Mouse (Mus musculus): ENCODE measurements at regions not wholly inside any gene's neighbourhood (a gene's known extent, or its start where the extent isn't known, plus 50 kb on each side); places are given as distances from the start of the nearest gene placed in this dataset.

DNA sequence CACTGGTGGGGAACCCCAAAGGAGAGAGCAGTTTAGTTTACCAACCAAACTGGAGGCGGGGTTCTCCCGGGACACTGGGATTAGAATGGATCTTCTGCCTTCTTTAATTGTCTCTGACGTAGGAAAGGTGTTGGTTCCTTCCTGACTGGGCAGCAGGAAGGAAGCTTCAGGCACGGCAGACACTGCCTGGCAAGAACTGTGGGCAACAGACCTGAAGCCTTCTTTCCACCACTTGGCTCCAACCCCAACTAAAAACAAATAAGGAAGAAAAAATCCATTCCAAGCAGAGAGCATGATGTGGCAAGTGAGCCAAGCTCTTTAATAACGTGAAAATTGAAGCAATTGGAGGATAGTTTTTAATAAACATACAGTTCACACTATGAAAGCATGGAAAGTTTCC lies 155.3 kb downstream of the Gm12728 start:
- Histone ChIP-seq H3K4me3 (ENCODE audit: low read depth, low read length) (no peak overlapping the region), H3K4me1 (ENCODE audit: control insufficient read depth, insufficient read depth, low read length) (peaks cover 20% of the 10 kb centered on the region; the same call in 1 of the 2 replicates), H3K27ac (replicated peaks; ENCODE audit: low read depth, low read length) (no peak overlapping the region), H3K4me2 (ENCODE audit: low read depth, low read length) (no peak overlapping the region), H3K27me3 (replicated peaks; ENCODE audit: control insufficient read depth, insufficient read depth, low read length) (no peaks in the 10 kb centered on the region), H3K36me3 (ENCODE audit: control insufficient read depth, insufficient read depth, low read length) (no peaks in the 10 kb centered on the region), H3K9ac (ENCODE audit: low read depth, low read length) (no peak overlapping the region), H3K9me3 (ENCODE audit: control insufficient read depth, low read length) (no peaks in the 10 kb centered on the region)
- WGBS: 54% methylated on average over 5 of the region's 5 CpGs
- no peak for ATAC-seq (ENCODE audit: low read depth)
- peak; percentile 79 for DNase-seq (ENCODE audit: low spot score)

DNA sequence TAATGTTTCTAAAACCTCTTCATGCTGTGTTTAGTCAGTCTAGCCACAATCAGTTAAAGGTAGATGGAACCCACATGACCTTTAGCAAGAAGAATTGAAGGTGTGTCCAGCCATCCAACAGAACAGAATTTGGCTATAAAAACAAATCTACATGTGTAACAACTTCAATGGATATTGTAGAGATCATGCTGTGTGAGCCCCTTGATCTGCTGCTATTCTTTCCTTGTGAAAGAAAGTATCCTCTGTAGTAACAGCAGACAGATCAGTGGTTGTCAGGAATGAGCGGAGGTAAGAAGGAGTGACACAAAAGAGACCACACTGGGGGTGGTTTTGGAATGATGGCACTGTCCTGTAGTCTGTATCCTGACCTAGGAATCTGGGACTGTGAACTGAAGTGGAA lies 156.3 kb downstream of the Gm12728 start:
- no peak overlapping the region for H3K4me3 ChIP-seq (ENCODE audit: low read depth, low read length)
- no peak for DNase-seq (ENCODE audit: low spot score)
- WGBS: 84% methylated on average over 1 of the region's 1 CpGs
- no peak for ATAC-seq (ENCODE audit: low read depth)
- no peaks in the 10 kb centered on the region for H3K27me3 ChIP-seq (replicated peaks; ENCODE audit: control insufficient read depth, insufficient read depth, low read length)
- H3K4me2 ChIP-seq (ENCODE audit: low read depth, low read length): no peak overlapping the region
- H3K27ac ChIP-seq (replicated peaks; ENCODE audit: low read depth, low read length): no peak overlapping the region
- H3K9ac ChIP-seq (ENCODE audit: low read depth, low read length): no peak overlapping the region
- H3K36me3 ChIP-seq (ENCODE audit: control insufficient read depth, insufficient read depth, low read length): no peaks in the 10 kb centered on the region
- no peaks in the 10 kb centered on the region for H3K9me3 ChIP-seq (ENCODE audit: control insufficient read depth, low read length)
- H3K4me1 ChIP-seq (ENCODE audit: control insufficient read depth, insufficient read depth, low read length): peaks cover 20% of the 10 kb centered on the region; the same call in 1 of the 2 replicates

DNA sequence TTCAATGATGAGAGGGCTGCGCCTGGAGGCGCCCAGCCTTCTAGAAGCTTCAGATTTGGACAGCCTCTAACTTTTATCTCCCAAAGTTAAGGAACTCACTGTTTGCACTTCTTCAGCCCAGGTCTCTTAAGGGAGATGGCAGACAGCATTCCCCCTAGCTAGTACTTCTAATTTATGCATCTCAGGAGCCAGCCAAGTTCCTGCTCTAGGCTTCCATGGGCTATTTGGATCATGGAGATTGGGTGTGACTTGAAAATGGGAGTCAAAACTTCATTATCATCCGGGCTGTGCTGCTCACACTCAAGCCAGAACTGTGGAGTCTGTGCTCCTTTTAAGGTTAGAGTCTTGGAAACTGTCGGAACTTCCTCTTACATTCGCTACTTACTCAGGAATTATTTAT lies 158.7 kb downstream of the Gm12728 start:
- no peak for ATAC-seq (ENCODE audit: low read depth)
- Histone ChIP-seq H3K9me3 (ENCODE audit: control insufficient read depth, low read length) (no peaks in the 10 kb centered on the region), H3K27ac (replicated peaks; ENCODE audit: low read depth, low read length) (no peak overlapping the region), H3K4me3 (ENCODE audit: low read depth, low read length) (no peak overlapping the region), H3K9ac (ENCODE audit: low read depth, low read length) (no peak overlapping the region), H3K27me3 (replicated peaks; ENCODE audit: control insufficient read depth, insufficient read depth, low read length) (no peaks in the 10 kb centered on the region), H3K4me1 (ENCODE audit: control insufficient read depth, insufficient read depth, low read length) (peaks cover 14% of the 10 kb centered on the region; the same call in 1 of the 2 replicates), H3K36me3 (ENCODE audit: control insufficient read depth, insufficient read depth, low read length) (no peaks in the 10 kb centered on the region), H3K4me2 (ENCODE audit: low read depth, low read length) (no peak overlapping the region)
- 79% methylated on average over 5 of the region's 5 CpGs for WGBS
- DNase-seq (ENCODE audit: low spot score): peak; percentile 27

DNA sequence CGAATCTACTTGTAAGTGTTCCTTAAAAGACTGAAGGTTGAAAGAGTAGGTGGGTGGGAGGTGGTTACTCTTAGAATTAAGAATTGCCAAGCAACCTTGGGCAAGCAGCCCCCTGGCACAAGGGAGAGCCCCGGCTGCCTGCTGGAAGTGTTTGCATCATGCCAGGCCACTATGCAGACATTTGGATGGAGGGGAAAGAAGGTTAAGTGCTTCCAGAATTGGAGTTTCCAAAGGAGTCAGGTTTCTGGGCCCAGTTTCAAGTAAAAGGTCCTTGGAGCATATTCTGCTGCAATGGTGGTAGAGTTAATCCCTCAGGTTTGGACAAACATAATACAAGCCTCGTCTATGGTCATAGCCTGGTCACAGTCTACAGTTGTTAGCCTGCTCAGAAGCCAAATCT lies 162.7 kb downstream of the Gm12728 start:
- H3K27ac ChIP-seq (replicated peaks; ENCODE audit: low read depth, low read length): no peak overlapping the region
- H3K36me3 ChIP-seq (ENCODE audit: control insufficient read depth, insufficient read depth, low read length): no peaks in the 10 kb centered on the region
- H3K27me3 ChIP-seq (replicated peaks; ENCODE audit: control insufficient read depth, insufficient read depth, low read length): no peaks in the 10 kb centered on the region
- no peak overlapping the region for H3K9ac ChIP-seq (ENCODE audit: low read depth, low read length)
- DNase-seq (ENCODE audit: low spot score) (peak; percentile 41), ATAC-seq (ENCODE audit: low read depth) (no peak)
- H3K9me3 ChIP-seq (ENCODE audit: control insufficient read depth, low read length): no peaks in the 10 kb centered on the region
- H3K4me3 ChIP-seq (ENCODE audit: low read depth, low read length): no peak overlapping the region
- H3K4me2 ChIP-seq (ENCODE audit: low read depth, low read length): no peak overlapping the region
- no peaks in the 10 kb centered on the region for H3K4me1 ChIP-seq (ENCODE audit: control insufficient read depth, insufficient read depth, low read length)
- 37% methylated on average over 3 of the region's 3 CpGs for WGBS

DNA sequence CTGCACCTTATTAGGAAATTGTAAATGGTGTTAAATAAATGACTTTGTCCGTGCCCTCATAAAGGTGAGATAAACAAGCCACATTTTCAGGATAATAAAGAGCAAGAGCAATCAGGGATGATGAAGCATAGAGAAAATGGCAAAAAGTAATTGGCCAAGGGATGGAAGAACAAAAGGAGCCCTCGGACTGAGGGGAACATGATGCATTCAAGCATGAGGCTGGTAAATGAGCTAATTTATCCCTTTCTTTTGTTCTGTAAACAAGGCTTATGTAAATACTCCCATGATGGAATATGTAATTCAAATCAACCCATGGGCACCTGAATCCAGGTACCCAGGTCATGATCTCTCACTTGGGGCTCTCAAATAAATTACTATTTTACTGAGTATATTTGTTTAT lies 166.8 kb downstream of the Gm12728 start:
- WGBS: 79% methylated on average over 2 of the region's 2 CpGs
- no peaks in the 10 kb centered on the region for H3K36me3 ChIP-seq (ENCODE audit: control insufficient read depth, insufficient read depth, low read length)
- DNase-seq (ENCODE audit: low spot score): no peak

DNA sequence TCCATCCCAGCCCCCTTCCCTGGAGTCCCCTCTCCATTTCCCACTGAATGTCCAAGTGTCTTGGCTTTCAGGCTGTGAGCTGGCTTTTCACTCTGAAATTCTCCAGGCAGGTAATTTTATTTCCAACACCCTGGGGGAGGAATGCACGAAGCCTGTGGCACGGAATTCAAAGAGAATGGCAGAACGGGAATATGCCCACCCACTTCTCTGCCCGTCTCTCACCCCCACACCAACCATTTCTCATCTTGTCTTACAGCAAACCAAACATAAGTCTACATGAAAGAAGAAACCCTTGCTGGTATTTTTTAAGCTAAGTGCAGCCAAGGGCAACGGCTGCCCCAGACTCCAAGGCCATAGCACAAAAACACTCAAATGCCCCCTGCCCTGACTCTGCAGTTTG lies 168.7 kb downstream of the Gm12728 start:
- no peaks in the 10 kb centered on the region for H3K9me3 ChIP-seq (ENCODE audit: control insufficient read depth, low read length)
- no peaks in the 10 kb centered on the region for H3K27me3 ChIP-seq (replicated peaks; ENCODE audit: control insufficient read depth, insufficient read depth, low read length)
- peaks cover 23% of the 10 kb centered on the region for H3K4me1 ChIP-seq (ENCODE audit: control insufficient read depth, insufficient read depth, low read length)
- H3K9ac ChIP-seq (ENCODE audit: low read depth, low read length): no peak overlapping the region
- no peak overlapping the region for H3K4me3 ChIP-seq (ENCODE audit: low read depth, low read length)
- no peak for ATAC-seq (ENCODE audit: low read depth)
- H3K4me2 ChIP-seq (ENCODE audit: low read depth, low read length): no peak overlapping the region
- WGBS: 45% methylated on average over 5 of the region's 5 CpGs
- no peak overlapping the region for H3K27ac ChIP-seq (replicated peaks; ENCODE audit: low read depth, low read length)
- no peak for DNase-seq (ENCODE audit: low spot score)
- no peaks in the 10 kb centered on the region for H3K36me3 ChIP-seq (ENCODE audit: control insufficient read depth, insufficient read depth, low read length)

More for the DNA sequence above, 166.8 kb downstream of the Gm12728 start:
- no peak for ATAC-seq (ENCODE audit: low read depth)
- Histone ChIP-seq H3K4me1 (ENCODE audit: control insufficient read depth, insufficient read depth, low read length) (peaks cover 5% of the 10 kb centered on the region), H3K27me3 (replicated peaks; ENCODE audit: control insufficient read depth, insufficient read depth, low read length) (no peaks in the 10 kb centered on the region), H3K27ac (replicated peaks; ENCODE audit: low read depth, low read length) (no peak overlapping the region), H3K4me3 (ENCODE audit: low read depth, low read length) (no peak overlapping the region), H3K4me2 (ENCODE audit: low read depth, low read length) (no peak overlapping the region), H3K9me3 (ENCODE audit: control insufficient read depth, low read length) (no peaks in the 10 kb centered on the region), H3K9ac (ENCODE audit: low read depth, low read length) (no peak overlapping the region)

DNA sequence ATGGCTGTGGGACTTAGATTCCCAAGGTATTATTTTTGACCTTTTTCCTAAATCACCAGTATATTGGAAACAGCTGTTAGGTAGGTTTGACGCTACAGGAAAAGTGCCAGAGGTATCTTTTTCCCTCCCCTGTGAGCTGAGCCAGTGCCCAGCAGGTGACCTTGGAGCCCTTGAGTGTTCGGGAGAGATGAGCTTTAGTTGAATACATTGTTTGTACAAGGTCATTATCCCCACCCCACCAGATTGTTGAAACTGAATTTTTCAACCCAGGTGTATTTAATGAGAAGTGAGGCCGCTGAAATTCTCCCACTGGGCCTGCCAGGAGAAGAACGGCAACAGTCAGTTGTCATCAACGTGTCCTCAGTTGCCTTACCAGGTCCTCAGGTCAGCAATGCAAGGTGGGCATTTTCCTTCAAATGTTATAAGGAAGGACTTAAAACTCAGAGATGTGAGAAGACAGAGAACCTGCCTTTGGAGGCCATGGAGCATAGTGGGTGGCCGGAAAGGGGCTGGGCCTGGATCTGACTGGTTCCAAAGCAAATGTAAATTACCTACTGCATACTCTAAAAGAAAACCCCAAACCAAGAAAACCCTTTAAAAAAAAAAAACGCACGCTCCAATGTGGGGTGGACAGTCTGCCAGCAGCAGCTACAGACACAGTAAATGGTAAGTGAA lies 172.2 kb downstream of the Gm12728 start:
- Histone ChIP-seq H3K36me3 (ENCODE audit: control insufficient read depth, insufficient read depth, low read length) (no peaks in the 10 kb centered on the region), H3K9ac (ENCODE audit: low read depth, low read length) (no peak overlapping the region), H3K4me3 (ENCODE audit: low read depth, low read length) (no peak overlapping the region), H3K4me2 (ENCODE audit: low read depth, low read length) (no peak overlapping the region), H3K27me3 (replicated peaks; ENCODE audit: control insufficient read depth, insufficient read depth, low read length) (no peaks in the 10 kb centered on the region), H3K9me3 (ENCODE audit: control insufficient read depth, low read length) (no peaks in the 10 kb centered on the region), H3K27ac (replicated peaks; ENCODE audit: low read depth, low read length) (no peak overlapping the region; the same call in 1 of the 2 replicates), H3K4me1 (ENCODE audit: control insufficient read depth, insufficient read depth, low read length) (peaks cover 23% of the 10 kb centered on the region)
- WGBS: 38% methylated on average over 8 of the region's 8 CpGs
- ATAC-seq (ENCODE audit: low read depth): no peak
- DNase-seq (ENCODE audit: low spot score): peak; percentile 29

DNA sequence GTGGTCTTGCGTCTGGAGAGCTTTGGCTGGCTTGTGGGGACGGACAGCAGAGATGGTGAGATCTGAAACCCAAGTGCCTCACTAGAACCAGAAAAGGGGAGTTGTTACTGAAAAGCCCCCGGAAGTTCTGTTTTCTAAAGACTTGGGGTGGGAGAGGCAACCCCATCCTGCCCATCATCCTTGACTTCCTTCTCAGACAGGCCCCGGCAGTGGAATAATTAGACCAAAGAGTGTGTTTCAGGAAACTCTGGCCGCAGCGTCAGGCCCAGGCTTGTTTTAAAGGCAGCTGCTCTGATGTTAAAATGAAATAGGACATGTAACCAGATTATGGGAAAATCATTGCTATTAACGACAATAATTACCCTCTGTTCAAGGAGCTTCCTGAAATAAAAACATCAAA lies 172.9 kb downstream of the Gm12728 start:
- peak; percentile 45 for DNase-seq (ENCODE audit: low spot score)
- Histone ChIP-seq H3K9me3 (ENCODE audit: control insufficient read depth, low read length) (no peaks in the 10 kb centered on the region), H3K9ac (ENCODE audit: low read depth, low read length) (no peak overlapping the region), H3K27me3 (replicated peaks; ENCODE audit: control insufficient read depth, insufficient read depth, low read length) (no peaks in the 10 kb centered on the region), H3K4me1 (ENCODE audit: control insufficient read depth, insufficient read depth, low read length) (peaks cover 23% of the 10 kb centered on the region), H3K27ac (replicated peaks; ENCODE audit: low read depth, low read length) (peak overlapping the region; percentile 40), H3K4me3 (ENCODE audit: low read depth, low read length) (no peak overlapping the region), H3K4me2 (ENCODE audit: low read depth, low read length) (no peak overlapping the region), H3K36me3 (ENCODE audit: control insufficient read depth, insufficient read depth, low read length) (no peaks in the 10 kb centered on the region)
- peak; percentile 30; the same call in 1 of the 2 replicates for ATAC-seq (ENCODE audit: low read depth)
- 35% methylated on average over 7 of the region's 7 CpGs for WGBS

DNA sequence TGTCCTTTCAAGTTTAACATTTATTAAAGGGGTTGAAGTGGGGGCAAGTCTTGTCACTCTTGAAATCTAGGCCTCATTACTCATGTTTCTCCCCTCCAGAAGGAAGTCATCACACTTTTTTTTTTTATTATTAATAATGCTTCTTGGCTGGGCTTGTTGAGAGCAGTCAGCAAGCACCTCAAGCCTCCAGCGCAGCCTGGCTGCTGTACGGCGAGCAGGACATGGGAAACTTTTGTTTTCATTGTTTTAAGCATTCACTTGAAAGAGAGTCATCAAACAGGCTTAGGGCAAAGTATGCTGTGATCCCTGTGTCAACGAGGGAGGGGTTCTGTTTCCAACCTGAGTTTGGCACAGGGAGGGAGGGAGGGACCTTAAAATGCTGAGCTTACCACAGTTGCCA lies 178.7 kb downstream of the Gm12728 start:
- DNase-seq (ENCODE audit: low spot score) (peak; percentile 24), ATAC-seq (ENCODE audit: low read depth) (no peak)
- WGBS: 20% methylated on average over 4 of the region's 4 CpGs
- Histone ChIP-seq H3K4me3 (ENCODE audit: low read depth, low read length) (no peak overlapping the region), H3K36me3 (ENCODE audit: control insufficient read depth, insufficient read depth, low read length) (no peaks in the 10 kb centered on the region), H3K27ac (replicated peaks; ENCODE audit: low read depth, low read length) (no peak overlapping the region), H3K4me1 (ENCODE audit: control insufficient read depth, insufficient read depth, low read length) (no peaks in the 10 kb centered on the region; the same call in 1 of the 2 replicates), H3K9ac (ENCODE audit: low read depth, low read length) (no peak overlapping the region), H3K27me3 (replicated peaks; ENCODE audit: control insufficient read depth, insufficient read depth, low read length) (no peaks in the 10 kb centered on the region), H3K4me2 (ENCODE audit: low read depth, low read length) (no peak overlapping the region), H3K9me3 (ENCODE audit: control insufficient read depth, low read length) (no peaks in the 10 kb centered on the region)

Data from embryonic facial prominence, embryonic 14.5 days (tissue).